Mouse (Mus musculus) bone marrow, adult 2 months (tissue): Measurements from ENCODE around the gene Rbl1.

Experiments used
- CTCF ChIP-seq: fragments of 200-500 bp; IDR thresholded peaks from 2 replicates; pipeline ENCODE4 v1.5.1; 2011; ENCODE audit warnings: low read length, control low read depth; ENCODE audit not compliant: control insufficient read depth, insufficient read depth
- POLR2A ChIP-seq: fragments of 200-500 bp; IDR thresholded peaks from 2 replicates; pipeline ENCODE4 v1.6.1; 2011; ENCODE audit warnings: low read depth, mild to moderate bottlenecking, control low read depth, low read length, borderline replicate concordance; ENCODE audit not compliant: control insufficient read depth

GRCm38 (mm10) chr2:157202361-157202760 is 2.0 kb downstream of the Rbl1 start:
- no peak for TF ChIP-seq CTCF
- no peak for TF ChIP-seq POLR2A
